Mouse (Mus musculus) bone marrow macrophage, adult 2 months (primary cell): ENCODE data around the gene Zbtb45.

Source experiments
- CTCF ChIP-seq: IDR thresholded peaks from 2 replicates; pipeline ENCODE4 v1.5.1; 2012; ENCODE audit warnings: low read depth, mild to moderate bottlenecking, low read length, moderate library complexity
- POLR2A ChIP-seq: IDR thresholded peaks from 2 replicates; pipeline ENCODE4 v1.6.1; 2012; ENCODE audit warnings: mild to moderate bottlenecking, low read depth, low read length, borderline replicate concordance

DNA sequence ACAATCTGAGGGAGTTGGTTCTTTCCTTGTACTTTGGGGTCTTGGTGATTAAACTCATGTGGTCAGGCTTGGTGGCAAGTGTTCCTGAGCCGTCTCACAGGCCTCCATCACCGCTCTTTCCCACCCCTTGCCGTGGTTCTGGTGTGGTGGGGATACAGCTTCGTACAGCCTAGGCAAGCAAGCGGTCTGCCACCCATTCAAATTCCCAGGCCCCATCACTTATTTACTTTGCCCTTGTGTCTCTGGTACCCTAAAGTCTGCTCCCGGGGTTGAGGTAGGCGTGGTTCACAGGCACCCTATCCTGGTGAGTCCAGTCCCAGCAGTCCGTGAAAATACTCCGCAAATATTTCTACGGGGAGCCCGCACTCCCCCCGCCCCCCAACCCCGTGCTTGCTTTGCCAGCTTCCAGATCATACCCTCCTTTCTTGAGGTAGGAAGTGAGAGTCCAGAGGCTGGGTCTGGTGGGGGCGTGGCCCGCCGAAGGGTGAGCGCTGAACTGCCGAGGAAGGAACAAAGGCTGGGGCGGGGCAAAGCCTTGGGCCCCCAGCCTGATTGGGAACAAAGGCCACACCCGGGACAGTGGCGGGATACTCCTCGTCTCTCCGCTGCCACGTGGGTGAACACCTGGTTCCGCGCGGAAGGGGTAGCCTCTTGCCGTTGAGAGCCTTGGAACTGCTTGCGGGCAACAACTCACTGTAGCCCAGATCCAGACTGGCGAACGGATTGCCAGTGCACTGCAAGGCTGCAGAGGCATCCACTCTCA is 13.1 kb upstream of the Zbtb45 start:
- TF ChIP-seq POLR2A (0 out of 2 replicates have a peak, but pooled peaks have one; percentile 15), CTCF (no peak)
